Mouse (Mus musculus): ENCODE measurements around the gene Lrrc4.

DNA sequence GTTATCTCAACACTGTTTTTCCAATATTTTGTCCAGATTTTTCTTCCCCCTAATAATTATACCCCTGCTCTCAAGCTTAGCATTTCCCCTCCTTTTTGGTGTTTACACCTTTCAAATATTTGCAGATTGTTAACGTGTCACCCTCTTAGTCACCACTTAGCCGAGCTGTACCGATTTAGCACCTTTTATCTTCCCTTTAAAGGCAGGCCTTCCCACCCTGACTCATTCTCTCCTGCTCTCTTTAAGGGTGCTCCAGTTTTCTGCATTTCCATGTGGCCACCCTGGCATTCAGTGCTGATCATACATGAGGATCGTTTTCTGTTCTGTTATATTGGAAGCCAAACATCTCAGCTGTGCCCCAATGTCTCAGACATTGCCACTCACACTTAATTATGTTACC lies 41.9 kb downstream of the Lrrc4 start:
- no peak for TF ChIP-seq CTCF (IDR thresholded peaks at IDR 0.05; ENCODE audit: extremely low read depth, insufficient read length, insufficient replicate concordance, low read depth, low read length)
- no peak for TF ChIP-seq POLR2A (IDR thresholded peaks at IDR 0.05; ENCODE audit: low read depth, low read length)

Measured in small intestine, adult 2 months (tissue).